Mouse (Mus musculus): ENCODE results near the gene Slc25a42. TPM values are rescaled to one million over a fixed set of nuclear protein-coding genes. Genes with fewer than 3 reads are reported as not detected.
A peak's percentile ranks its signal among the peaks of the same experiment; 100 is the strongest.

Slc25a42 gene
- total and polyA plus RNA-seq, 3 experiments, result 40.9 to 85.8 (median 49.3) TPM

- DNase-seq, result no peak
These were observed 3.0 kb upstream of the Slc25a42 start for GRCm38 (mm10) chr8:70215092-70215491.

GRCm38 (mm10) chr8:70214411-70214810 lies 2.3 kb upstream of the Slc25a42 start:
- no peak for DNase-seq

GRCm38 (mm10) chr8:70211726-70212111 lies 386 bp downstream of the Slc25a42 start:
- no peak for DNase-seq

- DNase-seq, result no peak
These were observed 830 bp downstream of the Slc25a42 start for GRCm38 (mm10) chr8:70211275-70211674.

GRCm38 (mm10) chr8:70210538-70210937 lies 1.6 kb downstream of the Slc25a42 start:
- DNase-seq, result no peak

DNA sequence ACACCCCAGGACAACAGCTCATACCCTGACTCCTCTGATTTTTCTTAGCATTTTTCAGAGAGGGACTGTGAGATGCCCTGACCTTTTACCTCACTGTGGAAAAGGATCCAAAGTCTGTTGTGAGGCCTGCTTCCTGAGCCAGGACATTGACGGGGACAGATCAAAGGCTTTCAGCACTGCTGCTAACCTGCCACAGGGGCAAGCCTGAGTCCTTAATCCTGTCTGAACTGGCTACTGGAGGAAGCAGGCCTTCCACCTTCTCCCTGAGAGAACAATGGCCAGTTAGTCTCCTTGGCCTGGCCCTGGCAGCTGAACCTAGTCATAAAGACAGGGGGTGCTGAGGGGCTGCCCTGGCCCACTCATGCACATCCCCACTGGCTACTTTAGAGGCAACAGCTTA lies 4.0 kb downstream of the Slc25a42 start:
- no peak for DNase-seq

GRCm38 (mm10) chr8:70204757-70205156 lies 7.3 kb downstream of the Slc25a42 start:
- DNase-seq, result no peak

DNA sequence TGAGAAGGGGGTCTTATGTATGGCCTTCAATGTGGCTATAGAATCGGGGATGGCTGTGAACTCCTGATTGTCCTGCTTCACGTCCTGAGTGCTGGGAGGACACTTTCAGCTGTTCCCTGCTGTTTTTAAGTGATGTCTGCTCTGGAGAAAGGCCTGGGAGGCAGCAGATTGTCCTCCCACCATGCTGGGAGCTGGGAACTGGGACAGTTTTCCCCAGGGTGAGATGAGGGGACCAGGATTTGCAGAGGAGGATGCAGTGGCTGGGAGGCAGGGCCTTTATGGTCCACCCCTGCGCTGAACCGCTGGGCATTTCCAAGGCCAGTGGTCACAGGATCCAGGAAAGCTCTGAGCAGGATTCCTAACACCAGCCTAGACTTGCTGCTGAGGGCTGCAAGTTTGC lies 9.0 kb downstream of the Slc25a42 start:
- DNase-seq, result no peak

DNA sequence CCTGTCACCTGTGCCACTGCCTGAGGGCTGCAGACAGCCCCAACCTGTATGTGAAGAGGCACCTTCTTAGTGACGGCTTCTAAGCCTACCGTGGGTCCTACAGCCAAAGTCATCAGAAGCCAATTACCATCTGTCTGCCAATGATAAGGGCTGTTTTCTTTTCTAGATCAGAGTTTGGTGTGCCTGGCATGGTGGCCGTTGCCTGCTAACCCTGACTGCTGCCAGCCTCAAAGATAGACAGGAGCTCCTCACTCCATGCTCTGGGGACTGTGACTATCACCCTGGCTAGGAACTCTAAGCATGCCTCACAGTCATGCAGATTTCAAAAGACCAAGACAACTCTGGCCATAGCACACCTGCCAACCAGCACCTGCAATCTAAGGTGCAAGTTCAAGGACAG lies 10.7 kb downstream of the Slc25a42 start:
- no peak for DNase-seq

DNA sequence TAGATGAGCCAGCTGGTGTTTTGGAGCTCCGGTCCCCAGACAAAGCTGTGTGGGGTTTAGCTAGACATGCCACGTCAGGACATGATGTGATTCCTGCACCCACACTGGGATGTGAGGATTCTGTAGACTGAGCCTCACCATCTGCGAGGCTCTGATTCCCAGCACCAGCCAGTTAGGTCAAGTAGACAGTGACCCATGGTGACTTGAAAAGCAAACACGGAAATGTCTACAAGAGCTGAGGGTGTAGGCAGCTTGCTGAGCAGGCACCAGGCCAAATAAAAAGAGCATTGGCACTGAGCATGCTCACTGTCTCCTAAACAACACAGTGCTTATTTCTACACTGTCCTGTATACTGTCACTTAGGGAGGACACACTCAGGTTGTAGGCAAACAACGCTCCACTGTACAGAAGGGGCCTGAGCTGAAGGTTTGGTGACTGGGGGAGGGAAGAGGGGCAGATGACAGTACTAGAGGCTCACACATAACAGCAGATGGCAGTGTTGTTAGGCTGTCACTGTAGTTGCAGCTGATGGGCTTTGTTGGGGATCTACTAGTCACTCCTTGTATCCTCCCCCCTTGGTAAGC lies 11.9 kb downstream of the Slc25a42 start:
- DNase-seq, result no peak

- DNase-seq, result no peak
These were observed 14.5 kb downstream of the Slc25a42 start for GRCm38 (mm10) chr8:70197603-70198002.

- no peak for DNase-seq
These were observed 16.3 kb downstream of the Slc25a42 start for GRCm38 (mm10) chr8:70195762-70196161.

GRCm38 (mm10) chr8:70194191-70194590 lies 17.9 kb downstream of the Slc25a42 start:
- DNase-seq, result peak; percentile 63

DNA sequence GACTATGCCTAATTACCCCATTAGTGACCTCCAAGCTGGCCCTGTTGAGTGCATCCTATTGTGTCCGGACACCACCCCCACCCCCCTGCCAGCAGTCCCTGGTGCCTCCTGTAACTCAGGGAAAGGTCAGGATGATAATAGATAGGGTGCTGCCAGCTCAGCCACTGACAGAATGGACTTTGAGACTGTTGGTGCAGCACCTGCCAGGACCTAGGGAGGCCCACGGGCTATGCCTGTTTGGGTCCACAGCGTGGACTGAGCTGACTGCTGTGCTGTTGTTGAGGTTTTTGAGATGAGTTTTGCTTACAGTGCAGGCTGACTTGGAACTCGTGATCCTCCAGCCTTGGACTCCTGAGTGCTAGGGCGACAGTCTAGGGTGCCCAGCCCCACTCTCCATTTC lies 18.9 kb downstream of the Slc25a42 start:
- DNase-seq, result no peak

GRCm38 (mm10) chr8:70188707-70189106 lies 23.4 kb downstream of the Slc25a42 start:
- no peak for DNase-seq

DNA sequence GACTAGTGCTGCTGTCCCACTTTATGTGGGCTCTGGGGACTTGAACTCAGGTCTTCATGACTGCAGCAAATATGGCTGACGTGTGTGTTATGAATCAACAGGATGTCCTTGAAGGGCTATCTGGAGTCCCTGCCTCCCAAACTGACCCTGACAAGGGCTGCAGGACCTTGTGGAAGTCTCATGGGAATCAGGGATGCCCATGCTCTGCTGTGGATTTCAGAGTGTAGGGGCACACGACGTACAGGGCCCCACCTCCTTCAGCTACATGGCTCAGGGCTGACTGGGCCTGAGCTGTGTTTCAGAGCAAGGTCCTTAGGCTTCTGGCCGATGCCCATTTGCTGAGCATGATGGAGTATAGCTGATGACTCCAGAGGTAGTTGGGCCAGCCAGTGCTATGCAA lies 28.9 kb downstream of the Slc25a42 start:
- peak; percentile 43 for DNase-seq

- DNase-seq, result no peak
These were observed 30.2 kb downstream of the Slc25a42 start for GRCm38 (mm10) chr8:70181903-70182252.

DNA sequence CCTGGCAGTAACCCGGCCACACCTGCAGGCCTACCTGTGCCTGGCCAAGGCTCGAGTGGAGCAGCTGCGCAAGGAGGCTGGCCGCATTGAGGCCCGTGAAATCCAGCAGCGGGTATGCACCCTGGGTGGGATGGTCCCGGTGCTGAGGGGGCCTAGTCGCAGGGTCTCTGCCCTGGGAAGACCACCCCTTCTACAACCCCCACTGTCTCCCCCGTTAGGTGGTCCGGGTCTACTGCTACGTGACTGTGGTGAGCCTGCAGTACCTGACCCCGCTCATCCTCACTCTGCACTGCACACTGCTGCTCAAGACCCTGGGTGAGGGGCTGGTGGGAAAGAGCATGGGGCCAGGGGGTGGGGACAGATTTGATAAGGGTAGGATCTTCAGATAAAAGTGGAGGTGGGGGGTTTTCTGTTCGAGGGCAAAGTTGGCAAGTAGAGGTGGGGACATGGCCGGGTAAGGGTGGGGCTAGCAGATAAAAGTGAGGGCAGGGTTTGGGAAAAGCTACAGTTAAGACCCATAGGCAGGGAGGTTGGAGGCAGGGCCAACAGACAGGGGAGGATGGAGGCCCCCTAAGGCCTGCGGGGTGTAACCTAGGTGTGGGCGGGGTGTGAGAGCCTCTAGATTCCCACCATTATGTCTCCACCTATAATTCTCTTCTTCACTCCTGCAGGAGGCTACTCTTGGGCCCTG lies 30.7 kb downstream of the Slc25a42 start:
- no peak for DNase-seq

GRCm38 (mm10) chr8:70179082-70179481 lies 33.0 kb downstream of the Slc25a42 start:
- DNase-seq, result no peak

- DNase-seq, result no peak
These were observed 33.9 kb downstream of the Slc25a42 start for GRCm38 (mm10) chr8:70178231-70178630.

DNA sequence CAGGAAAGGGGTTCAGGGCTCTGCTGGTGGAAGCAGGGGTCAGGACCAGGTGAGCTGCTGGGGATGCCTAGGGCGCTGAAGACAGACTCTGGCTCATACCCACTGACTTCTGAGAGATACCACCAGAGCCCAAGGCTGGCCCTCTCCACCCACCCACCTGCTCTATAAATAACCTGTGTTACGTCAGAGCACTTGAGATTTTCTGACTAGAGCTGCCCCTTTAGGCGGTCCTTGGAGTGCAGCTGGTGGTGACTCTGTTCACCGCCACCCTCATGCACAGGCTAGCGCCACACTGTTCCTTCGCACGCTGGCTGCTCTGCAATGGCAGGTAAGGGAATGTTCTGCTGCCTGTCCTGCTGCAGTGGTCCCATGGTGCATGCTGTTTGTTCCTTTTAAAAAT lies 38.0 kb downstream of the Slc25a42 start:
- DNase-seq, result no peak

DNA sequence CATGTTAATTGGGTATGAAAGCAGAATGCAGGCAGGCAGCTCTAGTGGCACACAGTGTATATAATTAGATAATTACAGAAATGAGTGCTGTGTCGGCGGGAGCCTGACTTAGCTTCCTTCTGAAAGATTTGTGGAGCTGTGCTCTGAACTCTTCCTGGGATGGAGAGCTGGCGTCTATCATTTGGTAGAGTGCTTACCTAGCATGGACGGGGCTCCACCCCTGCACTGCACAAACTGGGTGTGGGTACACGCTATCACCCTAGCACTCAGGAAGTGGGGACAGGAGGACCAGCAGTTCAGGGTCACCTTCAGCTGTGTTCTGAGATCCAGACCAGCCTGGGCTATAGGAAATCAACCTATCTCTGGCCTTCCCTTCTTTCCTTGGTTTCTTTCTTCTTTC lies 38.8 kb downstream of the Slc25a42 start:
- no peak for DNase-seq

- peak; percentile 95 for DNase-seq
These were observed 39.9 kb downstream of the Slc25a42 start, which contains the start of gene Tmem161a for GRCm38 (mm10) chr8:70172043-70172681. Gene Tmem161a, plus strand, starts transcription at chr8:70172356.

GRCm38 (mm10) chr8:70171240-70171639 lies 40.9 kb downstream of the Slc25a42 start:
- no peak for DNase-seq
